Mouse (Mus musculus): ENCODE measurements at regions not wholly inside any gene's neighbourhood (a gene's known extent, or its start where the extent isn't known, plus 50 kb on each side); places are given as distances from the start of the nearest gene placed in this dataset.

DNA sequence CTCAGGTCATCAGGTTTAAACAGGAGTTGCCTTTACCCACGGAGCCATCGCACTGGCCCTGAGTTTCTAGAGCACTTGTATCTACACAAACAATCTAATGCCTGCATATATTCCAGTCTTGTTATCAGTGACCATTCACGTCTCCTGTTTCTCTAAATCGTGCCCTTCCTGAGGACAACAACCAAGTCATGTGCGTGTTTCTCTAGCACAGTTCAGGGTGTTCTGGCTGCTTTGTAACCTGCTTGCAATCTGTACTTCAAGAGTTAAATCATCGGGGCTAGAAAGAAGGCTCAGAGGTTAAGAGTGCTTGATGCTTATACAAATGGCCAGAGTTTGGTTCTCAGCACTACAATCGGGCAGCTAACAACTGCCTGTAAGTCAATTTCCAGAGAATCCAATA lies 428.1 kb upstream of the Jarid2 start:
- TF ChIP-seq POLR2A (IDR thresholded peaks at IDR 0.05; ENCODE audit: borderline replicate concordance, extremely low read depth, insufficient read depth, insufficient read length, poor library complexity, severe bottlenecking) (no peak), CTCF (IDR thresholded peaks at IDR 0.05; ENCODE audit: borderline replicate concordance, extremely low read depth, insufficient read depth, insufficient read length) (no peak)

Data from brain, embryonic 14.5 days (tissue).